27 mouse cellular contexts compared by ENCODE assay signal in the genomic region with DNA sequence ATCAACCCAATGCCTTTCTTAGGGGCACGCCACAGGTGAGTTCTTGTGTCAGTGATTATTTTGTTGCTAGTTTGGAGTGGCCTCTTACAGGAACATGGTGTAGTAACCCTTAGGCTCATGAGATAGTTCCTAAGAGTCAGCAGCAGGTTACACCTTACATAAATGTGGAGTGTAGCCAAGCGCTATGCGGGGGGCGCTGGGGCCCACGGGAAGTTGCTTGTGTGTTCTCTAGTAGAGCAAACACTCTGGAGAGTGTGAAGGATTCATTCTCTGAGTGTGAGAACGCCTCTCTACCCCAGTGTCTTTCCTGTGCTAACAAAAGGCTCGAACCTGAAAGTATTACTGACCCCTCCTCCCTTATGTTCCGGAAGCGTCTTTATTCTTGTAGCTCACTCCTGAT. TPM values are rescaled to one million over a fixed set of nuclear protein-coding genes. Genes with fewer than 3 reads are reported as not detected.
DNase-seq lines count a peak whose midpoint lies in the region; ATAC-seq and TF ChIP-seq lines count a peak whose summit lies in the region.
"Had no signal": no experiment of that assay in that cellular context is flagged by ENCODE, and none has a peak within 500 bp of the region (broad histone marks: within the 10 kb centered on the region; RNA-seq: fewer than 3 reads in every experiment).

No protein-coding gene starts in this region.

- H3K9ac ChIP-seq in lung, embryonic 15.5 days = no peak overlapping the region
- H3K9ac ChIP-seq in lung, postnatal 0 days (replicated peaks; ENCODE audit: low read depth) = no peak overlapping the region
- H3K9ac ChIP-seq: forebrain, embryonic 13.5 days; heart, embryonic 13.5 days; hindbrain, embryonic 14.5 days had no signal

- WGBS in lung, embryonic 15.5 days = 70% methylated on average over 9 of the region's 9 CpGs
- 73% methylated on average over 9 of the region's 9 CpGs for WGBS in lung, adult 2 months
- WGBS in lung, postnatal 0 days = 62% methylated on average over 9 of the region's 9 CpGs

- no peak for TF ChIP-seq POLR2A in lung, adult 2 months (IDR thresholded peaks at IDR 0.05; ENCODE audit: borderline replicate concordance, extremely low read depth, low read depth, low read length)

- DNase-seq in heart, adult 11 months = peak; percentile 63
- DNase-seq in heart, adult 9 months (ENCODE audit: low spot score in 2 of 2) = no peak
- no peak for DNase-seq in lung, adult 2 months
- peak; percentile 40 for DNase-seq in lung, postnatal 0 days (ENCODE audit: low spot score)
- DNase-seq in right cerebral cortex, postnatal 14 days = no peak
- no peak for DNase-seq in cerebellum, postnatal 4 days (ENCODE audit: low spot score in 2 of 2)
- DNase-seq: adrenal gland, postnatal 10 days; adrenal gland, postnatal 36 days; B cell, adult 2 months; cerebellum, adult 18-20 months; cerebellum, adult 9-10 months; cerebellum, postnatal 14 days; gastrocnemius, postnatal 14 days; heart, adult 18-20 months; heart, postnatal 14 days; heart, postnatal 4 days had no signal

- no peak overlapping the region for H3K4me3 ChIP-seq in lung, embryonic 15.5 days
- no peak overlapping the region for H3K4me3 ChIP-seq in lung, adult 2 months (replicated peaks; ENCODE audit: extremely low read depth, low read depth, low read length)
- no peak overlapping the region for H3K4me3 ChIP-seq in lung, postnatal 0 days (ENCODE audit: low read depth, low read length)
- H3K4me3 ChIP-seq: forebrain, embryonic 10.5 days; forebrain, embryonic 13.5 days; heart, embryonic 10.5 days; heart, embryonic 13.5 days had no signal

- TF ChIP-seq EP300 in lung, postnatal 0 days (IDR thresholded peaks at IDR 0.05) = peak; percentile 24; the same call in 1 of the 2 replicates

- H3K4me2 ChIP-seq in lung, embryonic 15.5 days = no peak overlapping the region
- no peak overlapping the region for H3K4me2 ChIP-seq in lung, postnatal 0 days (replicated peaks; ENCODE audit: low read depth, low read length)
- H3K4me2 ChIP-seq: forebrain, embryonic 13.5 days; heart, embryonic 13.5 days; hindbrain, embryonic 14.5 days had no signal

- no peaks in the 10 kb centered on the region for H3K27me3 ChIP-seq in lung, embryonic 15.5 days
- H3K27me3 ChIP-seq in lung, postnatal 0 days (replicated peaks; ENCODE audit: insufficient read depth, low read length) = no peaks in the 10 kb centered on the region
- H3K27me3 ChIP-seq: CH12.LX; forebrain, embryonic 13.5 days; heart, embryonic 13.5 days; Patski had no signal

- ATAC-seq in lung, embryonic 15.5 days (ENCODE audit: borderline replicate concordance, extremely low read depth, low FRiP score, low TSS enrichment) = no peak; the same call in 1 of the 2 replicates
- peak; percentile 76 for ATAC-seq in lung, postnatal 0 days
- ATAC-seq: forebrain, embryonic 13.5 days; forebrain, embryonic 16.5 days; hindbrain, postnatal 0 days; Patski had no signal

- peak overlapping the region; percentile 46; the same call in 1 of the 2 replicates for H3K27ac ChIP-seq in lung, embryonic 15.5 days
- peak overlapping the region; percentile 51 for H3K27ac ChIP-seq in lung, postnatal 0 days (ENCODE audit: low read length)
- H3K27ac ChIP-seq: forebrain, embryonic 10.5 days; forebrain, embryonic 13.5 days; heart, embryonic 10.5 days; heart, embryonic 13.5 days; hindbrain, embryonic 14.5 days; hindbrain, postnatal 0 days had no signal

- H3K4me1 ChIP-seq in lung, embryonic 15.5 days = 0 out of 2 replicates have a peak, but pooled peaks cover 2% of the 10 kb centered on the region
- H3K4me1 ChIP-seq in lung, adult 2 months (ENCODE audit: control insufficient read depth, insufficient read depth, low read length) = no peaks in the 10 kb centered on the region; the same call in none of the 2 replicates
- no peaks in the 10 kb centered on the region for H3K4me1 ChIP-seq in lung, postnatal 0 days (ENCODE audit: insufficient read depth, low read depth, low read length)
- H3K4me1 ChIP-seq: heart, embryonic 10.5 days; heart, embryonic 13.5 days had no signal

- H3K36me3 ChIP-seq in lung, embryonic 15.5 days = peaks cover 22% of the 10 kb centered on the region; the same call in 1 of the 2 replicates
- peaks cover 6% of the 10 kb centered on the region; the same call in 1 of the 2 replicates for H3K36me3 ChIP-seq in lung, postnatal 0 days (ENCODE audit: insufficient read depth, low read length)

- no peak for TF ChIP-seq CTCF in lung, adult 2 months (IDR thresholded peaks at IDR 0.05; ENCODE audit: insufficient read depth, low read length)
- no peak for TF ChIP-seq CTCF in lung, postnatal 0 days (IDR thresholded peaks at IDR 0.05)

- H3K9me3 ChIP-seq in lung, embryonic 15.5 days = no peaks in the 10 kb centered on the region
- H3K9me3 ChIP-seq in lung, postnatal 0 days (ENCODE audit: low read length) = no peaks in the 10 kb centered on the region
- H3K9me3 ChIP-seq: forebrain, embryonic 10.5 days; forebrain, embryonic 13.5 days; G1E; heart, embryonic 10.5 days; heart, embryonic 13.5 days had no signal

RNA-seq across cellular contexts. Expression of a gene that starts 59.3 kb away (rescaled TPM):
- 344 and 350 TPM in 2 replicates for polyA plus RNA-seq in lung, embryonic 15.5 days (2015; fragmentation: Nextera tagmentation; extraction: Ambion mirVana)
- 116 and 131 TPM in 2 replicates for polyA plus RNA-seq in lung, adult 2 months (2012; rRNA removed)
- 190 and 211 TPM in 2 replicates for polyA plus RNA-seq in lung, postnatal 0 days (2015; fragmentation: Nextera tagmentation; extraction: Ambion mirVana)

Comparison
In these comparisons a context has a peak if more than half of its experiments do, and no peak if none do; other contexts are left out.
1. DNase-seq: peak in heart, adult 11 months (single experiment) and lung, postnatal 0 days (single experiment); none in heart, adult 9 months (0 of 2), lung, adult 2 months (single experiment), right cerebral cortex, postnatal 14 days (single experiment) and cerebellum, postnatal 4 days (0 of 2).